Mouse (Mus musculus): ENCODE measurements around the gene 1500009C09Rik.

DNA sequence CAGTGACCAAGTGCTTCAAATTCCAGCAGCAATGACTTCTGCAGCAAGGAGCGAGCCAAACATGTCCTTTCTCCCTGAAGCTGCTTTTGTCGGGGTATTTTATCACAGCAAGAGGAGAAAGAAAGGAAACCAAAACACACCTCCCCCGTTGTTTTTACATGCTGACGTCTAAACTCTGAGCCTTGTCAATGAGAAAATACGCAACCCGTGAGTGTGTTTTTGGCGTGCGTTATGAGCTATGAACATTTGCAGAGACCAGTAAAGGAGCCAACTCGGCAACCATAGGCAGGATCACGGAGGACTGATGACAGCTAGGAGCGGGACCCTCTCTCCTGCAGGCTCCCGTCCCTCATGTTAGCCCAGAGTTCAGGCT, 8.5 kb upstream of the 1500009C09Rik start:
- TF ChIP-seq EP300 (IDR thresholded peaks at IDR 0.05; ENCODE audit: insufficient read depth, low read depth, low read length) (no peak), CTCF (IDR thresholded peaks at IDR 0.05) (no peak), POLR2A (IDR thresholded peaks at IDR 0.05; ENCODE audit: insufficient read depth, low read depth, low read length) (no peak)
